Mouse (Mus musculus): Measurements from ENCODE around the gene Acbd6. TPM values are rescaled to one million over a fixed set of nuclear protein-coding genes. Genes with fewer than 3 reads are reported as not detected.
A peak's percentile ranks its signal among the peaks of the same experiment; 100 is the strongest.

The Acbd6 gene
- total RNA-seq, 1 experiment from 2014 or later, result 73.9 TPM

DNA sequence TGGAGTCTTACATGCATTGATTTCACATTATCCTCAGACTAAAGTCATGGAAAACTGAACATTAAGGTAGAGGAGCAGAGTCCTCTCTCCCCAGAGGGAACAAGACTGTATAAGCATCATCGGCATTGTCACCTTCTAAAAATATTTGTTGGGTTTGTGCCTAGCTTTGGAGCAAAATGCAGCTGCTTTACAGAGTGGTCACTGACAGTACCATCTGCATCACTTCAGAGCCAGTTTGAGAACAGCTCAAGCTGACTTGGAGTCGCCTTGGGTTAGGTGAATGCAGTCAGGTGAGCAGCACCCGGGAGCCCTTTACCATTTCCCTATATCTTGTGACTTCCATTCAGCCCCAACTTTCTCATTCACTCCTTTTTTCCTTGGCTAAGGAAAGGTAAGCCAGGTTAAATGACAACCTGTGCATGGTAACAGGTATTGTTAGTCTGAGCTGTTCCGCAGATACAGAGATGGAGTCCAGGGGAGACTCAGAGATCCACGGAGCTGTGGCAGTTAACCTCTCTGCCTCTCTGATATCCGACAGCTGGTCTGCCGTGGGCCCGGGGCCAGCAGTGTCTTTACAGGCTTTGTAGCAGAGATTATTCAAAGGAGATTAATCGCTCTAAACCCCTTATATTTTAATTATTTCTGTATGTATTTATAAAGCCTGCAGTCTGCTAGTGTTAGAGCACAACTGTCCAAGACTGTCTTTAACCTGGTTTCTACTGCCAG, 92.4 kb downstream of the Acbd6 start:
- no peak for DNase-seq

DNA sequence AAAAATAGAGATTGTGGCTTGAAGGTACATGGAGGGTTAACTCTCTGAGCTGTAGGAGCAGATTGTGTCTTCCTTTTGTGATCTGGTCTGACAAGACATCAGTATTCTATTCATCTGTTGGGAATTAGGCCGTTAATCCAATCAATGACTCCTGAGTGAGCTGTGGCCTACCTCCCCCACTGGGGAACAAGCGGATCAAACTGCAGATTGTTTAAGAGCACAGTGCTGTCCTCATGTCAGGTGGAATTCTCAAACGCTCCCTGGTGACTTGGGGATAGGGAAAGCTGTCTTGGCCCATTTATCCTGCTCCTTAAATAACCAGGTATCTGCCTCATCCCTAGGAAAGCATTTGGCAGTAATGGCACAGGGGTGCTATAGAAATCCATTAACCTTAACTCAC, 97.0 kb downstream of the Acbd6 start:
- DNase-seq, result no peak

DNA sequence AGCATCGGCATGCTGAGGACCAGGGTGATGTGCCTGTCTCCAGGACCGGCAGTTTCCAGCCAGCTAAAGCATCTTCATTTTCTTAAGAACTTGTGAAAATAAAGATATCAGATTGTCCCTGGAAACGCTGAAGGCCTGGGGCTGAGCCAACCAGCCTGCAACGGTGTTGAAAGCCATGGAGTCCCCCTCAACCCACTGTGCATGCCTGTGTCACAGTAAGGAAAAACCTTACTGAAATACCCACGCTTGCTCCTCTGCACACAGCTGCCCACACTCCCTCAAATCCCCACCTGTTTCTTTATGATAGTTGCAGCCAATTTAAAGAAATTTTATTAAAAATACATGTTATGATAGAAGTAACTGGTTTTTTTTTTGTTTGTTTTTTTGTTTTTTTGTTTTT, 98.4 kb downstream of the Acbd6 start:
- no peak for DNase-seq

DNA sequence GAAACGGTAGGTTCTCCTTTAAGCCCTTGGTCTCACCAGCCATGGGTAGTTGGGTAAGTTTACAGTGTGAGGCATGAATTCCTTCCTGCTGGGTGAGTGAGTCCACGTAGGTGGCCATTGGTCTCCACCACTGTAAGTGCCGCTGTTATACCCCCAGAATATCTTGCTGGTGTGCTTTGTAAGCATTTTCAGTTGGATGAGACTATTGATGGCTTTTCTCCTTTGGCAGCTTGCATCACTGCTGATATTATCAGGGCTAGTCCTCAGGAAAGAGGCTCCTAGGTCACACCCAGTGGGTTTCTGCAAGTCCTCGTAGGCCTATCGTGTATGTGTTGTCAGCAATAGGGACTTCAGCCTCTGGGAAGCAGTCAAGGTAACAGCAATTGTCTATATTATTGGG, 106.1 kb downstream of the Acbd6 start:
- DNase-seq, result no peak

DNA sequence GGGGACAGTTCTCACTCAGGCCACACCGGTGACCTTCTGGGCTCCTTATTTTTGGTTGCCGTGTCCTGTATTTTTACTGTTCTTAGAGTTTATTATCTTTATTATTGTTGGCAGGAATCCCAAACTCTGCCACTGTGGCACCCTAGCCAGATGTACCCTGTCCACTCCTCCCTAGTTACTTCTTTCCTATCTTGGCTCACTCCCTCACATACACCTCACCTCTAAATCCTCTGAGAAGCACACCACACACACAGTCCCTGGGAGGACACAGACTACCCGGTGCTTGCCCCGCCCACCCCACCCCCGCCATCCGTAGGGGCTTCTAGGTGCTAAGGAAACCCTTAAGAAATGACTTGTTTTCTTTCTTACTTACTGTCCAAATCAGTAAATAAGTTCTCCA, 117.7 kb downstream of the Acbd6 start:
- no peak for DNase-seq

DNA sequence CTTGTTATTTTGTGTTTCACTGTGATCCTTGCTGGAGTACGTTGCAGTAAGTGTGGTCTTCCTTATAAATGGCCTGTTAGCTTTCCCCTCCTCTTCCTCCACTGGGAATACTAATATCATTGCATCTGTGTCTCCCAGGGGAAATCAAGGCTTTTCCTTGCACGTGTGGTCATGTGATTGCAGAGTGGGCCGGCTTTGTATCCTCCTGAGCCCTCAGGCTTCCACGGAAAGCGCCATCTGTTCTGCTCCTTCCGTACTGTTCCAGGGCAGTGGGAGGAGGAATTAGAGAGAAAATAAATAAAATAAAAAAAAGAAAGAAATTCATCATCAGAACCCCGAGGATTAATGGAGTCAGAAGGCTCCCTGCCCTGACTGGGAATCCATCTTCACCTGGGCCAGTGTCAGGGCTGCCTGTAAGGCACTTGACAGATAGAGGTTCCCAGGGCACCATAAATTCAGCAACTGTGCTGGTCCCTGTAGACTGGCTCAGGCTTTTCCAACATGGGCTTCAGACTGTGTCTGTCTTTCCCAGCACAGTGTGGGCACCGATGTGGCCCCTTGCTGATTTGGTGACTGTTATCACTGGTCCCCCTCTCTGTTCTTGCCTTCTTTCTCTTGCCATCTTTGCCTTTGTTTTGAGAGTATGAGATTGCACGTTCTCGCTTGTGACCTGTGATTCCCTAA, 123.3 kb downstream of the Acbd6 start:
- no peak for DNase-seq

DNA sequence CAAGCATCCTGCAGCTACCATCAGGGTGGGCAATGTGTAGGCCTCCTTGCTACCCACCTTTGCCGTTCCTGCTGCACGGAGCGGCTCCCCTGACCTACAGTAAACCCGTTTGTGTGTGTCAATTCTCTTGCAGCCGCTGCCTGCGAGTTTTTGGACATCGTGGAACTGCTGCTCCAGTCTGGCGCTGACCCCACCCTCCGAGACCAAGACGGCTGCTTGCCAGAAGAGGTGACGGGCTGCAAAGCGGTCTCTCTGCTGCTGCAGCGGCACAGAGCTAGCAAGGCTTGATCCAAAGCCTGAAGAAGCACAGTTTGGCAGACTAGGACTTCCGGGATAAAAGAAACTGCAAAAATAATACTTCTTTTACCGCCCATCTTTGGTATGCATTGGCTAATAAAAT, 128.9 kb downstream of the Acbd6 start:
- DNase-seq, result peak; percentile 15

DNA sequence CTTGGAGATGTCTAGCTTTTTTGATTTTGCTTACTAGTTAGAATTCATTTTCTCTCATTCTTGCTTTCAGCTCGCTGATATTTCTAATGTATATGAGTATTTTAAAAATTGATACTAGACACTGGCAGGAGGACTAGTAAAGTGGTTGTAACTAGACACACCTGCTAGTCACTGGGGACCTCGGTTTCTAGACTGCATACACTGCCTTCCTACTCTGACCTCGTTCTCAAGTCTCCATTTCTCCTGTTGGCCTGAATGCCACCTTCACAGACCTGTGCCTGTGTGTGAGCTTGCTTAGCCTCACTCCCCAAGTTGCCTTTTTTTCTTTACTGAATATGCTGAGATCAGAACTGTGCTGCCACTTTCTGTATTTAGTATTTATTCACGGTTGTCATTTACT, 131.2 kb downstream of the Acbd6 start:
- DNase-seq, result no peak

DNA sequence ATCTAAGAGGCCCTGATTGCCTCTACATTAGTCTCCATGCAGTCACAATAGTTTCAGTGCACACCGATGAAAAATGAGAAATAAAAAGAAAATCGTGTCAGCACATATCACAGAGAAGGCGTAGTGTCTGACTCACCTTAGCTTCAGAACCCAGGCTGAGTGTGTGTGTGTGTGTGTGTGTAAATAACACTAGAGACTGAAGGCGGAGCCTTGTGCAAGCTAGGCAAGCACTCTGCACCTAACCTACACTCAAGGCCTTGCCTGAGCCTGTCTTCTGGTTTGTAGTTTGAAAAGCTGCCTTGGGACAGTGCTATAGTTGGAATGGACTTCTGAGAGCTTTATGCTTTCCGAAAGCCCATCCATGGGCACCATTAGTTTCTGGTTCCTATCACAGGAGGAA, 131.6 kb downstream of the Acbd6 start:
- no peak for DNase-seq

DNA sequence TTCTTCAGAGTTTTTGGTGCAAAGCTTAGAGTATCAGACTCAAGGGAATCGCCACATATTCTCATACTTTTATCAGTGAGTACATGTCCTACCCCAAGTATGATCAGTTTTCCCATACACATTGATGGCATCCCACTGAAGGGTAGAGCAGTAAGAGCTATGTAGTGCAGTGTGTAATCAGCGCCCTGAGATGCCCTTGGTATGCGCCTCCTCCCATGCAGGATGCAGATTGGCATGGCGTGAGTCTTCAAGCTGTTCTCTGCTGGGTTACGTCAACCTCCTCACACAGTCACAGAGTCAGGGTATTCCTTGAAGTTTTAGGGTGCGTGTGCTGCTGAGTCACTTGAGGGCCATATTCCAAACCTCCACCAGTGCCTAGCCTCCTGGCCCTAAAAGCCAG, 134.3 kb downstream of the Acbd6 start:
- DNase-seq, result no peak

DNA sequence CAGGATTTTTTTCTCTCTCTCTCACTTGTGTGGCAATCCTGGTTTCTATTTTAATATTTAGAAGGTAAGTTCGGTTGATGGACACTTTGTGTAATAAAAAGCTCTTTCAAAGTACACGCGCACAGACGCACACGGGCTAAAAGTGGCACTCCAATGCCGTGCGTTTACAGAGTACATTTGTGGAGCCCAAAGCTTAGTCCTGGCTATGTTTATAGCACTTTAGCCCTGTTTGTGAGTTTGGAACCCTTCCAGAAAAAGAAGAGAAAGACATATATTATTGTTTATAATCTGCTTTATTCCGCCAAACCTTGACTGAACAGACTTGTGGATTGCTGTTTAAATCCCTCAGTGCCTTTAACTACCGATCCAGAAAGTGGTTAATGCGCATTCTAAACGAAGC, 135.1 kb downstream of the Acbd6 start:
- DNase-seq, result no peak

DNA sequence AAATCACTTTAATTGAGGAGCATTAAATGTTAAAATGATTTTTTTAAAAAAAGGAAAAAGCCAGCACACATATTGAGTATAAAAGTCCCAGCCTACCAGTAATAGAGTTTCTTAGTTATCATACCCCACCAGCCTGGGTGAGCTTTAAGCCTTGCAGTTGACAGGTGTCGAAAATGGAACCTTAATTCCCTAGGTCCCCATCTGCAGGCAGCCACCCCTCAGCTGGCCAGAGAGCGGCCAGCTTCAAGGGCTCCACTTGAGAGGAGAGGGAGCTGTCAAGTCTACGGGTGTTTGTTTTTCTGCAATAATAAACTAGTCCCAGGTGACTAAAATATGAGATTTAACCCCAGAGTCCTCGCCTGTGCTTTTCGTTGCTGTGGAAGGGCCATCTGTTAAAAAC, 135.5 kb downstream of the Acbd6 start:
- no peak for DNase-seq

DNA sequence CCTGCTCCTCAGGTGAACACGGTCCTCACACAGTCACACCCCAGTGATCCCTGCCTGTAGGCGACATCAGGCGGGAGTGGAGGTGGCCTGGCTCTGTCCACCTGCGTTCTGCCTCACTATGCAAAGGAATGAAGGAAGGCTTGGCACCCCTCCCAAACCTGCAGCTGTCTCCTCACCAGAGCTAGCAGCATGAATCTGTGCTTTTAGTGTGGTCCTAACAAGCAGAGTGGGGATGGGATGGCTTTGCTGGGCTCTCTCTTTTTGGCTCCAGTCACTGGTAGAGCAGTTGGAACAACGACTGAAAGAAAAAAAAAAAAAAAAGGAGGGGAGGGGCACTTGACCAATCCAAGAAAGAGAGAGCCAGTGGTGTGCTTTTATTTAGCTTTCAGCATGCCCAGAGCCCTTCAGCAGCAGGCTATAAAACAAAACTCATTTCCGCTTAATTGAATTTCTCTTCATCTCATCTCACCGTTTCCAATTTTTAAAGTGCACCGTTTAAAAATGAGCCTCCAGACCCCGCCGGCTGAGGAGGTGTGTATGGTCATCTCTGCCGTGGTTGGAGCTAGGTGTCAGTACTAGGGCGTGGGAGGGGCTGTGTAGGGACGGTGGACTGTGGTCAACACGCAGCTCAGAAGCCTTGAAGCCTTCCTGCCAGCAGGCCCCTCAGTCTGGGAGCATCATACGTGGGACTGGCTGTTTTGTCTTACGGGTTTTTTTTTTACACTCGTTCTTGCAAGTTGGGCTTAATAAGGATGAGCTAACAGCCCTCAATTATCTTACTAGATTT, 140.6 kb downstream of the Acbd6 start:
- no peak for DNase-seq

DNA sequence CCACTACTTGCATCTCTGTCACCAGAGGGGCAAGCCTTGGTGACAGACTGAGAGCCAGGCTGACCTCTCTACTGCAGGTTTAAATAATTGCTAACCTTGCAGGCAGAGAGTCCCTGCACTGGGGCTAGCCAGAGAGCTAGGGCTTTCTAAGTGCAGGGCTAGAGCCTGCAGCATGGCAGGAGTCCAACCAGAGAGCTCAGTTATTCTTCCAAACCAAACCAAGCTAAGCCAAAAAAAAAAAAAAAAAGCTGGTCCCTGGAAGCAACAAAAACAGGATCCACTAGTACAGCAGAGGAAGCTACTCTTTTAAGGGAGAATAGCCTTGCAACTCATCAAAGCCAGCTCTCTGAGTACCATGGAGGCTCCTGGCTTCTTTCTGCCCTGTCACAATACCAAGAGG, 143.0 kb downstream of the Acbd6 start:
- no peak for DNase-seq

DNA sequence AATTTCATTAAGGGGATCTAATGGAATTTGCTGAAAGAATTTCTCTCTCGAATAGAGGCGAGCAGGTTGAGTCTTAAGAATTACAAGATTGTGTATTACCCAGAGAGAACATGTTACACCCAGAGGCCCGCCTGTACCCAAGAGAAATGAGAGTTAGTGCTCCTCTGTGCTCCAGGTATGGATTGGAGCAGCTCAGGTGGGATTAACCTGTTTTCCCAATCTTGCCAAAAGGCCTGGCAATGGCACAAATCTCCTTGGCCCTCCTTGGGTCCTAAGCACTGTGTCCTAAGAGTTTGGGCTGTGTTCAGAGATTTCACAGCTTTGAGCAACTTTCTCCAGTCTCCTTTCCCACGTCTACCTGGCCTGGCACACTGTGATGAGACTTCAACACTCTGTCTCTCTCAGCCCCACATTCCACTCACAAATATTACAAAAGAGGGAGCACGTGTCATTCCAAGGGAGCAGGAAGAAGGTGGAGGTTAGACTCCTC, 145.3 kb downstream of the Acbd6 start:
- DNase-seq, result no peak

DNA sequence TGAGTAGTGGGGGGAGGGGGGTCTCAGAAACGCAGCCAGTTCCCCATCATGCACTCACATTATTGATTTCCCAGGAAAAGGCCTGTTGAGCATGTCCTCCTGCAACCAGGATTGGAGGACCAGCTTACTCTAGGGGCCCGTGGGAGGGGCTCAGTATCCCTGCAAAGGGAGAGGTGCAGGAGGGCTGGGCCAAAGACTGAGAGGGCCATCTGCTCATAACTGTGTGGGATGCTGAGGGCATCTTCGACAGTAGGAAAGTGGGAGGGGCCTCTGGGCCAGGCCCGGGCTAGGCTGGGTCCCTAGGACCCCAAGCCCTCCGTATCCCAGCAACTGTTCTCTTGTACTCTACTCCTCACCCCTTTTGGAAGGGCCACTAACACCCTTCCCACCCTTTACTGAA, 146.3 kb downstream of the Acbd6 start:
- no peak for DNase-seq

DNA sequence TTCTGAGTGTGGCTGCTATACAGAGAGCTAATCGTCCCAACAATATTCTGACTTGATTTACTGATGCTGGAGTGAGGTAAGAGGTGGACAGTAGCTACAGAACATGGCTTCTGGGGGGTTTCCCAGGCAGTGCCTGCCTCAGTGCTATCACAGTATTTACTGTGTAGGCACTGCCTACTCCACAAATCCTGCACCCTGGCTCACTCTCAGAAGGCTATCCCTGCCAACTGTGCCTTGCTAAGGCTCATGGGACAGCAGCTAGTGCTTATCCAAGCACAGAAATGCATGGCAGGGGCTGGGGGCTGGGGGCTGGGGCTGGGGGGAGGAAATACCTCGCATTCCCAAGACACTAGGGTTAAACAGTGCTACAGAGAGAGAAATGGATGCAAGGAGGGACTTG, 155.4 kb downstream of the Acbd6 start:
- peak; percentile 41 for DNase-seq

DNA sequence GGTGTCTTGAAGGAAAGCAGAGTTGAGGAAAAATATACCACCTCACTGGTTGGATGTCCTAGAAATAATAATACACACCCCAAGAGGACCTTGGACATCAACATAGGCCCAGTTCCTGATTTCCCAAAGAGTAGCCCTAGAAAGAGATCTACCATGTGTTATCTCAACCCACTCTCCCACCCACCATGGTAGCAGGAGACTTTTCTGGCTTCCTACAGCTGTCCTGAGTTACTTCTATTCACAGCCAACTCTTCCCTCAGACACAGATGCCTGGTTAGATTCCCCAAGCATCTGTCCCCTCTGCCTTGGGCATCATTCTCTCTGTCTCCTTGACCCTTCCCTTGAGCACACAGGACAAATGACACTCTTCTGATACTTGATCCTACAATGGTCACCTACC, 157.4 kb downstream of the Acbd6 start:
- DNase-seq, result no peak

DNA sequence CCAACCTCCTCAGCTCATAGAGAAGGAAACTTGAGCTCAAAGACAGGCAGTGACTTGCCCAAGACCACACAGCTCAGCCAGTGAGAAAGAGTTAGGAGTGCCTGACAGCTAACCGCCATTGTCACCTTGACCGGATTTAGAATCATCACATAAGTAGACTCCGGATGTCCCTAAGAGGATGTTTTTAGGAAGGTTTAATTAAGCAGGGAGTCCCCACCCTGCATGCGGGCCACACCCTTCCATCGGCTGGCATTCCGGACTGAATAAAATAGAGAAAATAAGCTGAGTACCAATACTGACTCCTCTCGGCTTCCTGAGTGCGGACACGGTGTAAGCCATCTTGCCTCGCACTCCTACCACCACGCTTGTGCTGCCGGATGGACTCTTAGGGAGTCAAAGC, 159.4 kb downstream of the Acbd6 start:
- DNase-seq, result no peak

DNA sequence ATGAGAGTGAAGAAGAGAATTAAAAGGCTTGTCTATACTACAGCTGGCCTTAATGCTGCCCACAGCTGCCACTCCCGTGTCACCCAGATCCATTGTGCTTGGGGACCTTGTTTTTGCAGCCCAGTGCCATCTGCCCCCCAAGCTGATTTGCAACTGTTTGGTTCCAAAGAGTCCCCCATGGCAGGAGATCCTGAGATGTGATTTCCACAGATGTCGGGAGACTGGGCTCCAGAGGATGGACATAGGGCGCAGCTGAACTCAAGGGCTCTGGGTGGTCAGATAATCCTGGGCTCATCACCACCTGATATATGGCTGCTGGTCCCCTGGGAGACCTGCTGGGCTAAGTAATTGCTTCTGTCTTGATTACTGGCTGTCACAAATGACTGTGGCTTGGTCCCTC, 160.9 kb downstream of the Acbd6 start:
- DNase-seq, result no peak

DNA sequence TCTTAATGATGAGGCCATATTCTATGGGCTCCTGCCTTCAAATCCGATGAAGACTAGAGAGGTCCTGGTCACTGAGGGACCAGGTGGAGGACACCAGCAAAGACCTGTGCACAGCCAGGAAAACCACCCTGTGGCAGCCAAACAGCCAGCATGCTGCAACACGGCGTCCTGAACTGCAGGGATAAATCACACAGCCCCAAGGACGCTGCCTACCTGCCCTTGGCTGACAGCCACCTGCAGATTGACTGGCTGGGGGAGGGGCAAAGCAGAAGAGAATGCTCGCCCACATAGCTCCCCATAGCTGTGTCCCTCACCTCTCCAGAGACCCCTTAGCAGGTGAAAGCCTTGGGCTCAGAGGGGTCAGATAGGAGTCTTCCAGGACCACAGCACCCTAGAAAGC, 162.1 kb downstream of the Acbd6 start:
- DNase-seq, result no peak

DNA sequence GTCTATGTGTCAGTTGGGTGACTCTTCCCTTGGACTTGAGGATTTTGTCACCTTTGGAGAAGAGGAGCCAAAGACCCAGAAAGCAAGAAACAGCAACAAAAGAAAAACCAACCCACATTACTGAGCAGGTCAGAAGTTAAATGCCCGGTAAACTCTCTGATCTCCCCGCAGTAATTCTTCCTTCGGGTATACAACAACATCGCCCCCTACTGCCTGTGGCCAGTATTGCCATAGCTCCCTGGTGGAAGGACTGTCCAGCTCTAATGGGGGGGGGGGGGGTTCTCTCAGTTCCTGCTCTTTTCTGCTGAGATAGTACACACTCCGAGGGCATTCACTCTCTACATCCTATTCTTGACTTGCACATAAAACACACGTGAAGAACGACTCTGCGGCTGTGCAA, 163.5 kb downstream of the Acbd6 start:
- peak; percentile 57 for DNase-seq

DNA sequence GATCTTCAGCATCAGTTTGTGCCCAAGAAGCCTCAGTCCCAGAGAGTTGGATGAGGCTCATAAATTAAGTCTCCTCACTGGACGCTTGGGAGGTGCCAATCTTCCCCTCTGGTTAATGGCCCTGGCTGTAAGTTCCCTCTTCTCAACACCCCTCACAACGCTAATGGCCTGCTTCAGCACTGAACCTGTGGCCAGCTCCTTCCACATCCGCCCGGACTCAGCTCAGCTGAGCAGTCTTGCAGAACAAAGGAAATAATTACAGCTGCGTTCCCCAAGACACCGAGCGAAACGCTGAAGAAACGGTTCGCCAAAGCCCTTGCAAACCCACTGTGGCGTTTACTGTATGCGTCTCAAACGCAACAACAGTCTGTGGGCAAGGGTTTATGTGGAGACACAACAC, 164.3 kb downstream of the Acbd6 start:
- DNase-seq, result peak; percentile 78
